Comparison of ENCODE assay signal across 8 mouse cellular contexts in the genomic region with DNA sequence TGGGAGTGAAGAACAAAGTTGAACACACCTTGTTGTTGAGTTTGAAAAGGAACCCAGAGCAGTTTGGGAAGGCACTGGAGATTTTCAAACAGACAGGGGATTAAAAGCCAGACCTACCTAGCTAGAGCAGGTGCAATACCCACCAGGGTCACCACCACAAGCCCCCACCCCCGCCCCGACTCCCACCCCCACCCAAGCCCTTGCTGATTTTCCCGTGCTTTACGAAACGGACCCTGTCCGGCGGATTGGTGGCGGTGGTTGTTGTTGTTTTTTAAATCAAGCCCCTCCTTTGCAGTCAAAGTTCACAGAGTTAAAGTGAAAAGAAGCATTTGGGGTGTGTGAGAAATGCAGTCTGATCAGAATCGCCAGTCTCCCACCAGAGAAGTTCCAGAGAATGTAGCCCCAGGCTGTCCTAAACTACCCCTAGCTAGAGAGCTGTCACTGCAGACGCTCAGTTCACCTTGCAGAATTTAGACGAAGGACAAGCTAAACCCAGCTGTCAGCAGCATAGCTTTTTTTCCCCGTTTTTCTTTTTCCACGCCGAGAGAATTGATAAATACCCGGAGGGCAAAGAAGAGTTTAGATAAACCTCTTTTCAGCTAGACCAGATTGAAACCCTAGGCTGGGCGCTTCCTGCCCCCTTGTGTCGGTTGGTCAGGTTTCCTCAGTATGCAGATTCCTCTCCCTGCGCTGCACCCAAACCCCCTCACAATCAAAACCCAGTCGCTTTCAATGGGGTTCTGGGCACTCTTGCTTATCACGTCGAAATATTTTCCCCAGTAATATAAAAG. TPM values are rescaled to one million over a fixed set of nuclear protein-coding genes. Genes with fewer than 3 reads are reported as not detected.
DNase-seq lines count a peak whose midpoint lies in the region; ATAC-seq and TF ChIP-seq lines count a peak whose summit lies in the region.

No protein-coding gene starts in this region.

- no peak for TF ChIP-seq POLR2A in cerebellum, adult 2 months (IDR thresholded peaks at IDR 0.05; ENCODE audit: borderline replicate concordance, insufficient read depth, low read length)

- peaks cover 54% of the 10 kb centered on the region for H3K27me3 ChIP-seq in megakaryocyte, embryonic 14.5 days (replicated peaks)
- H3K27me3 ChIP-seq in embryonic facial prominence, embryonic 11.5 days (ENCODE audit: control insufficient read depth, insufficient read depth, low read length), result peaks cover 16% of the 10 kb centered on the region; the same call in 1 of the 2 replicates
- H3K27me3 ChIP-seq in hindbrain, embryonic 12.5 days, result peaks cover 42% of the 10 kb centered on the region
- H3K27me3 ChIP-seq in liver, embryonic 11.5 days (replicated peaks; ENCODE audit: control insufficient read depth, insufficient read depth, low read length), result peaks cover 38% of the 10 kb centered on the region
- peaks cover 18% of the 10 kb centered on the region for H3K27me3 ChIP-seq in neural tube, embryonic 11.5 days (ENCODE audit: control insufficient read depth, insufficient read depth, low read length)
- H3K27me3 ChIP-seq in cerebellum, adult 2 months (ENCODE audit: control insufficient read depth, insufficient read depth, low read length), result no peaks in the 10 kb centered on the region

- H3K9ac ChIP-seq in embryonic facial prominence, embryonic 11.5 days (replicated peaks; ENCODE audit: low read length), result peak overlapping the region; percentile 25
- H3K9ac ChIP-seq in hindbrain, embryonic 12.5 days, result no peak overlapping the region
- H3K9ac ChIP-seq in liver, embryonic 11.5 days (ENCODE audit: low read depth, low read length), result no peak overlapping the region
- H3K9ac ChIP-seq in neural tube, embryonic 11.5 days (ENCODE audit: low read length), result no peak overlapping the region

- H3K9me3 ChIP-seq in megakaryocyte, embryonic 14.5 days, result peaks cover 42% of the 10 kb centered on the region
- peaks cover 2% of the 10 kb centered on the region; the same call in 1 of the 2 replicates for H3K9me3 ChIP-seq in embryonic facial prominence, embryonic 11.5 days (replicated peaks; ENCODE audit: control insufficient read depth, low read length)
- peaks cover 11% of the 10 kb centered on the region for H3K9me3 ChIP-seq in hindbrain, embryonic 12.5 days (replicated peaks)
- peaks cover 10% of the 10 kb centered on the region; the same call in 1 of the 2 replicates for H3K9me3 ChIP-seq in liver, embryonic 11.5 days (ENCODE audit: control insufficient read depth, low read length)
- peaks cover 9% of the 10 kb centered on the region for H3K9me3 ChIP-seq in neural tube, embryonic 11.5 days (ENCODE audit: control insufficient read depth, low read length)

- TF ChIP-seq CTCF in cerebellum, adult 2 months (IDR thresholded peaks at IDR 0.05; ENCODE audit: borderline replicate concordance, insufficient read depth, low read depth, low read length), result no peak; the same call in 1 of the 2 replicates

- peak; percentile 68 for DNase-seq in embryonic facial prominence, embryonic 11.5 days (ENCODE audit: low spot score)
- no peak for DNase-seq in liver, embryonic 11.5 days (ENCODE audit: low spot score)
- peak; percentile 53 for DNase-seq in neural tube, embryonic 11.5 days (ENCODE audit: low spot score)
- DNase-seq in cerebellum, adult 2 months, result no peak
- no peak for DNase-seq in right cerebral cortex, postnatal 14 days

- H3K4me3 ChIP-seq in megakaryocyte, embryonic 14.5 days (replicated peaks), result peak overlapping the region; percentile 86
- peak overlapping the region; percentile 52 for H3K4me3 ChIP-seq in embryonic facial prominence, embryonic 11.5 days (ENCODE audit: low read depth, low read length)
- H3K4me3 ChIP-seq in hindbrain, embryonic 12.5 days, result peak overlapping the region; percentile 52
- H3K4me3 ChIP-seq in liver, embryonic 11.5 days (ENCODE audit: low read depth, low read length), result peak overlapping the region; percentile 47
- peak overlapping the region; percentile 52 for H3K4me3 ChIP-seq in neural tube, embryonic 11.5 days (ENCODE audit: low read depth, low read length)
- no peak overlapping the region for H3K4me3 ChIP-seq in cerebellum, adult 2 months (replicated peaks; ENCODE audit: insufficient read depth, low read depth, low read length)

- no peak for ATAC-seq in megakaryocyte, adult 5-6 weeks (ENCODE audit: poor library complexity, severe bottlenecking)
- ATAC-seq in embryonic facial prominence, embryonic 11.5 days (replicated peaks; ENCODE audit: insufficient number of reproducible peaks, low FRiP score, low TSS enrichment, low read depth), result no peak
- ATAC-seq in hindbrain, embryonic 12.5 days (ENCODE audit: low FRiP score), result no peak
- no peak for ATAC-seq in liver, embryonic 11.5 days (replicated peaks; ENCODE audit: low FRiP score)
- no peak for ATAC-seq in neural tube, embryonic 11.5 days (ENCODE audit: insufficient read depth, low FRiP score, low TSS enrichment)

- H3K4me2 ChIP-seq in embryonic facial prominence, embryonic 11.5 days (ENCODE audit: low read depth, low read length), result peak overlapping the region; percentile 99
- peak overlapping the region; percentile 99 for H3K4me2 ChIP-seq in hindbrain, embryonic 12.5 days (replicated peaks)
- peak overlapping the region; percentile 71 for H3K4me2 ChIP-seq in liver, embryonic 11.5 days
- peak overlapping the region; percentile 99 for H3K4me2 ChIP-seq in neural tube, embryonic 11.5 days (ENCODE audit: low read depth)

- peaks cover 23% of the 10 kb centered on the region; the same call in 1 of the 2 replicates for H3K4me1 ChIP-seq in megakaryocyte, embryonic 14.5 days
- no peaks in the 10 kb centered on the region; the same call in 1 of the 2 replicates for H3K4me1 ChIP-seq in embryonic facial prominence, embryonic 11.5 days (ENCODE audit: control insufficient read depth, insufficient read depth, low read length)
- peaks cover 17% of the 10 kb centered on the region for H3K4me1 ChIP-seq in hindbrain, embryonic 12.5 days
- H3K4me1 ChIP-seq in liver, embryonic 11.5 days (replicated peaks; ENCODE audit: control insufficient read depth, insufficient read depth, low read length), result no peaks in the 10 kb centered on the region
- H3K4me1 ChIP-seq in neural tube, embryonic 11.5 days (ENCODE audit: control insufficient read depth, insufficient read depth, low read length), result 0 out of 2 replicates have a peak, but pooled peaks cover 3% of the 10 kb centered on the region
- H3K4me1 ChIP-seq in cerebellum, adult 2 months (ENCODE audit: control insufficient read depth, insufficient read depth, low read length), result no peaks in the 10 kb centered on the region

- no peaks in the 10 kb centered on the region for H3K36me3 ChIP-seq in megakaryocyte, embryonic 14.5 days (replicated peaks; ENCODE audit: low read length)
- H3K36me3 ChIP-seq in embryonic facial prominence, embryonic 11.5 days (replicated peaks; ENCODE audit: control insufficient read depth, insufficient read depth, low read depth, low read length), result no peaks in the 10 kb centered on the region; the same call in 1 of the 2 replicates
- 0 out of 2 replicates have a peak, but pooled peaks cover 2% of the 10 kb centered on the region for H3K36me3 ChIP-seq in hindbrain, embryonic 12.5 days
- H3K36me3 ChIP-seq in liver, embryonic 11.5 days (ENCODE audit: control insufficient read depth, insufficient read depth, low read length), result peaks cover 6% of the 10 kb centered on the region; the same call in 1 of the 2 replicates
- no peaks in the 10 kb centered on the region for H3K36me3 ChIP-seq in neural tube, embryonic 11.5 days (ENCODE audit: control insufficient read depth, insufficient read depth, low read length)

- under 1% methylated on average over 21 of the region's 21 CpGs for WGBS in embryonic facial prominence, embryonic 11.5 days
- under 1% methylated on average over 21 of the region's 21 CpGs for WGBS in hindbrain, embryonic 12.5 days
- WGBS in liver, embryonic 11.5 days, result under 1% methylated on average over 21 of the region's 21 CpGs
- under 1% methylated on average over 21 of the region's 21 CpGs for WGBS in neural tube, embryonic 11.5 days
- 4% methylated on average over 21 of the region's 21 CpGs for WGBS in cerebellum, adult 2 months

- no peak overlapping the region for H3K27ac ChIP-seq in embryonic facial prominence, embryonic 11.5 days (replicated peaks; ENCODE audit: low read depth, low read length)
- H3K27ac ChIP-seq in hindbrain, embryonic 12.5 days, result no peak overlapping the region
- no peak overlapping the region for H3K27ac ChIP-seq in liver, embryonic 11.5 days (ENCODE audit: low read depth, low read length)
- no peak overlapping the region for H3K27ac ChIP-seq in neural tube, embryonic 11.5 days (ENCODE audit: low read depth, low read length)
- H3K27ac ChIP-seq in cerebellum, adult 2 months (ENCODE audit: insufficient read depth, low read length), result no peak overlapping the region

RNA-seq across cellular contexts. Expression of gene Frem2, which starts 0.8 kb away (rescaled TPM):
- polyA plus RNA-seq in megakaryocyte, embryonic 14.5 days (2012; ENCODE audit: insufficient read depth, low replicate concordance), result 0.02 TPM in 1 of 2 replicates, not detected in the other
- not detected in 2 replicates for total RNA-seq in megakaryocyte, adult 5-6 weeks (2015)
- under 0.01 TPM in 1 of 2 replicates, not detected in the other for total RNA-seq in megakaryocyte, adult 5-6 weeks (2017)
- 4.4 and 4.7 TPM in 2 replicates for polyA plus RNA-seq in embryonic facial prominence, embryonic 11.5 days (2014; fragmentation: Nextera tagmentation; extraction: Ambion mirVana)
- 3.9 and 4.6 TPM in 2 replicates for polyA plus RNA-seq in hindbrain, embryonic 12.5 days (2016; fragmentation: Nextera tagmentation; extraction: Ambion mirVana)
- 2.7 and 3.6 TPM in 2 replicates for polyA plus RNA-seq in liver, embryonic 11.5 days (2014; fragmentation: Nextera tagmentation; extraction: Ambion mirVana)
- polyA plus RNA-seq in neural tube, embryonic 11.5 days (2014; fragmentation: Nextera tagmentation; extraction: Ambion mirVana), result 2.9 and 3.5 TPM in 2 replicates
- polyA plus RNA-seq in cerebellum, adult 2 months (2012; rRNA removed), result 1.00 and 1.3 TPM in 2 replicates

Comparison
In these comparisons a context has a peak if more than half of its experiments do, and no peak if none do; other contexts are left out.
1. DNase-seq: peak in embryonic facial prominence, embryonic 11.5 days (single experiment) and neural tube, embryonic 11.5 days (single experiment); none in liver, embryonic 11.5 days (single experiment), cerebellum, adult 2 months (0 of 2) and right cerebral cortex, postnatal 14 days (single experiment).
2. Peak in every context shown above with its lines, with median percentiles within 50 percentile points of each other: H3K4me2 ChIP-seq.